ENCODE assay signal across 15 mouse cellular contexts in the genomic region with DNA sequence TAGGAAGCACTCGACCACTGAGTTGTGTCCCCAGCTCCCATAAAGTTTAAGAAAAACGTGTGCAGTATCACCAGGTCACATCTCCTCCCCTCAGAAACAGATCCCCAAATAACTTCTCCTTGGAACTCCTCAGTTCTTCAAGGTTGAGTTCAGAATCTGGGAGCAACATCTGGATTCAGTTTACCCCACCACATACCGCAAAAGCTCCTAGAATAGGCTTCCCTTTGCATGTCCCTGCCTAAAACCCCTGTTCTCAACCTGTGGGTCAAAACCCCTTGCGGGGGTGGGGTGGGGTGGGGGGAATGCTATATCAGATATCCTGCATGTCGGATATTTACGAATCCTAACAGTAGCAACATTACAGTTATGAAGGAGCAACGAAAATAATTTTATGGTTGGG. TPM values are rescaled to one million over a fixed set of nuclear protein-coding genes. Genes with fewer than 3 reads are reported as not detected.
DNase-seq lines count a peak whose midpoint lies in the region; ATAC-seq lines count a peak whose summit lies in the region.
"Had no signal": no experiment of that assay in that cellular context is flagged by ENCODE, and none has a peak within 500 bp of the region (broad histone marks: within the 10 kb centered on the region; RNA-seq: fewer than 3 reads in every experiment).

No protein-coding gene starts in this region.

- no peak overlapping the region for H3K9ac ChIP-seq in kidney, embryonic 15.5 days

- peaks cover 96% of the 10 kb centered on the region for H3K36me3 ChIP-seq in erythroblast, embryonic 14.5 days (ENCODE audit: control insufficient read depth)
- peaks cover 10% of the 10 kb centered on the region for H3K36me3 ChIP-seq in kidney, embryonic 15.5 days
- peaks cover 13% of the 10 kb centered on the region for H3K36me3 ChIP-seq in limb, embryonic 10.5 days

- WGBS in kidney, embryonic 15.5 days, result 46% methylated on average over 7 of the region's 7 CpGs
- WGBS in limb, embryonic 10.5 days, result 24% methylated on average over 7 of the region's 7 CpGs

- peak overlapping the region; percentile 54 for H3K4me3 ChIP-seq in erythroblast, embryonic 14.5 days (replicated peaks)
- no peak overlapping the region for H3K4me3 ChIP-seq in kidney, embryonic 15.5 days (replicated peaks)
- no peak overlapping the region for H3K4me3 ChIP-seq in limb, embryonic 10.5 days

- H3K4me1 ChIP-seq in erythroblast, embryonic 14.5 days (ENCODE audit: control insufficient read depth), result peaks cover 97% of the 10 kb centered on the region
- peaks cover 61% of the 10 kb centered on the region for H3K4me1 ChIP-seq in kidney, embryonic 15.5 days
- peaks cover 70% of the 10 kb centered on the region for H3K4me1 ChIP-seq in limb, embryonic 10.5 days

- peak overlapping the region; percentile 43; the same call in 1 of the 2 replicates for H3K27ac ChIP-seq in kidney, embryonic 15.5 days
- H3K27ac ChIP-seq in limb, embryonic 10.5 days, result peak overlapping the region; percentile 77

- no peak for DNase-seq in kidney, adult 11 months
- peak; percentile 51 for DNase-seq in limb, embryonic 10.5 days (ENCODE audit: low spot score)
- DNase-seq in mesoderm, embryonic 11.5 days (ENCODE audit: low read depth, low spot score), result peak; percentile 52
- DNase-seq in spleen, adult 18-20 months, result no peak
- no peak for DNase-seq in adrenal gland, postnatal 10 days
- DNase-seq: cerebellum, adult 11-12 months; kidney, adult 8-10 months; layer of hippocampus, adult 9-11 months; left cerebral cortex, postnatal 4 days had no signal

- no peak for ATAC-seq in erythroblast, adult 5-6 weeks (replicated peaks; ENCODE audit: low FRiP score, poor library complexity, severe bottlenecking)
- no peak for ATAC-seq in kidney, embryonic 15.5 days (replicated peaks; ENCODE audit: low FRiP score)

- no peaks in the 10 kb centered on the region for H3K27me3 ChIP-seq in erythroblast, embryonic 14.5 days (ENCODE audit: control insufficient read depth)
- no peaks in the 10 kb centered on the region for H3K27me3 ChIP-seq in kidney, embryonic 15.5 days
- H3K27me3 ChIP-seq in limb, embryonic 10.5 days (ENCODE audit: low read depth, poor library complexity, severe bottlenecking), result no peaks in the 10 kb centered on the region

- H3K4me2 ChIP-seq in kidney, embryonic 15.5 days, result no peak overlapping the region

- H3K9me3 ChIP-seq in erythroblast, embryonic 14.5 days (ENCODE audit: control insufficient read depth, low read length), result no peaks in the 10 kb centered on the region
- H3K9me3 ChIP-seq in kidney, embryonic 15.5 days (replicated peaks), result no peaks in the 10 kb centered on the region
- no peaks in the 10 kb centered on the region for H3K9me3 ChIP-seq in limb, embryonic 10.5 days (replicated peaks)

RNA-seq across cellular contexts. Expression of a gene that starts 20.0 kb away (rescaled TPM):
- 24.6 and 28.0 TPM in 2 replicates for polyA plus RNA-seq in erythroblast, embryonic 14.5 days (2012)
- 12.3 and 24.0 TPM in 2 replicates for total RNA-seq in erythroblast, adult 5-6 weeks (2015; ENCODE audit: low replicate concordance)
- total RNA-seq in erythroblast, adult 5-6 weeks (2017; ENCODE audit: low replicate concordance), result 77.4 and 97.0 TPM in 2 replicates
- 23.8 and 27.6 TPM in 2 replicates for polyA plus RNA-seq in kidney, embryonic 15.5 days (2015; fragmentation: Nextera tagmentation; extraction: Ambion mirVana)
- polyA plus RNA-seq in limb, embryonic 10.5 days (2016; fragmentation: Nextera tagmentation; extraction: Ambion mirVana), result 21.3 and 23.5 TPM in 2 replicates
- total RNA-seq in adrenal gland, postnatal 10 days (2021), result 10 to 100 TPM; 24.4 to 33.4 TPM

RNA-seq across cellular contexts. Expression of a gene that starts 50.5 kb away (rescaled TPM):
- polyA plus RNA-seq in erythroblast, embryonic 14.5 days (2012), result not detected in 2 replicates
- total RNA-seq in erythroblast, adult 5-6 weeks (2015; ENCODE audit: low replicate concordance), result not detected in 2 replicates
- total RNA-seq in erythroblast, adult 5-6 weeks (2017; ENCODE audit: low replicate concordance), result not detected in 2 replicates
- not detected in 2 replicates for polyA plus RNA-seq in kidney, embryonic 15.5 days (2015; fragmentation: Nextera tagmentation; extraction: Ambion mirVana)
- polyA plus RNA-seq in limb, embryonic 10.5 days (2016; fragmentation: Nextera tagmentation; extraction: Ambion mirVana), result not detected in 2 replicates
- total RNA-seq in adrenal gland, postnatal 10 days (2021), result under 1 TPM; 0.33 to 0.39 TPM
- total RNA-seq: adrenal gland, postnatal 4 days had no signal
- polyA plus RNA-seq: heart, embryonic 14.5 days; small intestine, adult 2 months had no signal

RNA-seq across cellular contexts. Expression of a gene that starts 54.9 kb away (rescaled TPM):
- 0.34 and 0.48 TPM in 2 replicates for polyA plus RNA-seq in erythroblast, embryonic 14.5 days (2012)
- 3.1 and 3.3 TPM in 2 replicates for total RNA-seq in erythroblast, adult 5-6 weeks (2015; ENCODE audit: low replicate concordance)
- 1.5 and 6.2 TPM in 2 replicates for total RNA-seq in erythroblast, adult 5-6 weeks (2017; ENCODE audit: low replicate concordance)
- polyA plus RNA-seq in kidney, embryonic 15.5 days (2015; fragmentation: Nextera tagmentation; extraction: Ambion mirVana), result 42.7 and 44.0 TPM in 2 replicates
- 46.1 and 50.7 TPM in 2 replicates for polyA plus RNA-seq in limb, embryonic 10.5 days (2016; fragmentation: Nextera tagmentation; extraction: Ambion mirVana)
- 10 to 100 TPM; 22.5 to 23.8 TPM for total RNA-seq in adrenal gland, postnatal 10 days (2021)

Comparison
In these comparisons a context has a peak if more than half of its experiments do, and no peak if none do; other contexts are left out.
1. DNase-seq: peak in limb, embryonic 10.5 days (single experiment) and mesoderm, embryonic 11.5 days (single experiment); none in kidney, adult 11 months (single experiment), spleen, adult 18-20 months (0 of 2) and adrenal gland, postnatal 10 days (single experiment).
2. RNA of a gene that starts 54.9 kb away (polyA plus RNA-seq): 46.1 to 50.7 TPM in limb, embryonic 10.5 days and 42.7 to 44.0 TPM in kidney, embryonic 15.5 days; 0.34 to 0.48 TPM in erythroblast, embryonic 14.5 days; every median in the first group is over 10 times any median in the second.